Mouse (Mus musculus) bone marrow macrophage, adult 2 months (primary cell): ENCODE data around the gene Myl4.

Source experiments
- CTCF ChIP-seq: IDR thresholded peaks from 2 replicates; pipeline ENCODE4 v1.5.1; 2012; ENCODE audit warnings: low read depth, mild to moderate bottlenecking, low read length, moderate library complexity
- POLR2A ChIP-seq: IDR thresholded peaks from 2 replicates; pipeline ENCODE4 v1.6.1; 2012; ENCODE audit warnings: mild to moderate bottlenecking, low read depth, low read length, borderline replicate concordance

DNA sequence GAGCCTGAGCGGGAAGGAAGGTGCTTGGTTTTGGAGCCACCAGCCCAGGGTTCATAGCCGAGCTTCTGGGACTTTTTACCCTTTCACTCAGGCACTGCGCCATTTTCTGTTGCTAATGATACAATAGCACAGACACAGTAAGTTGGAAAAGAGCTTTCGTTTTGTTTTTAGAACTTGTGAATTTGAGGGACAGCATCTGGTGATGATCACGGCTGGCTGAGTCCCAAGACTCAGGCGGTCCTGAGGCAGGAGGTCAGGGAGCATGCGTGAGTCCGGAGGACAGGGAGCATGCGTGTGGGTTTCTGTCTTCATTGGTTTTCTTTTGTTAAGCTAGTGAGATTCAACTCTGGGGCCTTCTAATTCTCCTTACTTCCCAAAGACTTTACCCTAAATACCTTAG lies 89.2 kb downstream of the Myl4 start:
- TF ChIP-seq CTCF (no peak), POLR2A (no peak)
